9 mouse cellular contexts compared by ENCODE assay signal in the genomic region with DNA sequence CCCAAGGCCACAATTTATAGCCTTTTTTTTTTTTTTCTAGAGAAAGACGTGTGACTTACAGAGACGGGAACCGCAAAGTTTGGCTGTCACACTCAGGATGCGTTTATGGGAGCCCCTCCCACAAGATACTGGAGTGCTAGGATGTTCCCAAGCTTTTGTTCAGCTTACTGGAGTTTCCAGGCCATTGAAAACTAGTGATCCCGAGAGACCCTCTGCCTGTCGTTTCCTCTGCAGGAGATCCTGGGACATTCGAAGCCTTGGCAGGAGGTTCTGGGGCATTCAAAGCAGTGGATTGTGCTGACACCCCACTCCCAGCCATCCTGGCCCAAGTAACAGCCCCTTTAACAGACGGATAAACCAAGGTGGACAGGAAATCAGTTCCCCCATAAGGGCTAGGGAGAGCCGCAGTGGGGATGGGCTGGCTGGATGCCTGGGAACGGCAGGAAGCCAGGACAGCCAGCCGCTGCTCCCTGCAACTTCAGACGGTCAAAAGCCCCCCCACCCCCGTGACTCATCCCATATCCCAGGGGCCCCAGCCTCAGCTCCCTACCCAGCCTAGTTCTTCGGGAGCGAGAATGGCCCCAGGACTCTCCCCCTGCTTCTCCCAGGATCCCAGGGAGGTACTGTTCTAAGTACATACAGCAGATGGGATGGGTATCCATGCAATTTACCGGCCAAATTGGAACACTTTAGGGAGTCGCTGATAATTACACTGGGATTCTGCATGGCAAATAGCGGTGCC. TPM values are rescaled to one million over a fixed set of nuclear protein-coding genes. Genes with fewer than 3 reads are reported as not detected.
A peak's percentile ranks its signal among the peaks of the same experiment; 100 is the strongest.
DNase-seq lines count a peak whose midpoint lies in the region; ATAC-seq and TF ChIP-seq lines count a peak whose summit lies in the region.
"Had no signal": no experiment of that assay in that cellular context is flagged by ENCODE, and none has a peak within 500 bp of the region (broad histone marks: within the 10 kb centered on the region; RNA-seq: fewer than 3 reads in every experiment).

No protein-coding gene starts in this region.

- TF ChIP-seq CTCF in left cerebral cortex, adult 2 months (IDR thresholded peaks at IDR 0.05): no peak

- ATAC-seq in embryonic facial prominence, embryonic 15.5 days (ENCODE audit: insufficient number of reproducible peaks, low FRiP score, low TSS enrichment, low read depth): peak; percentile 24; the same call in 1 of the 2 replicates
- peak; percentile 26 for ATAC-seq in heart, embryonic 16.5 days (replicated peaks; ENCODE audit: extremely low read depth, insufficient read depth, low FRiP score)
- ATAC-seq in limb, embryonic 12.5 days (ENCODE audit: insufficient number of reproducible peaks, insufficient read depth, low FRiP score, low TSS enrichment, low read depth): no peak
- no peak; the same call in 1 of the 2 replicates for ATAC-seq in neural tube, embryonic 12.5 days (ENCODE audit: low FRiP score, low read depth)

- H3K4me2 ChIP-seq in embryonic facial prominence, embryonic 15.5 days (replicated peaks): peak overlapping the region; percentile 58
- peak overlapping the region; percentile 68 for H3K4me2 ChIP-seq in heart, embryonic 16.5 days (ENCODE audit: low read depth, low read length)
- H3K4me2 ChIP-seq in limb, embryonic 12.5 days: peak overlapping the region; percentile 54
- peak overlapping the region; percentile 54 for H3K4me2 ChIP-seq in neural tube, embryonic 12.5 days (replicated peaks)

- DNase-seq in left cerebral cortex, adult 2 months (ENCODE audit: extremely low spot score in 1 of 2, low spot score in 2 of 2): no peak
- no peak for DNase-seq in left cerebral cortex, postnatal 25 days (ENCODE audit: low spot score in 2 of 2)
- DNase-seq in frontal cortex, postnatal 25 days (ENCODE audit: low spot score in 2 of 2): no peak
- DNase-seq in thymus, adult 18-20 months: no peak

- intact Hi-C loops in left cerebral cortex, adult 2 months (cut with DNase I): no loop called here
- intact Hi-C loops in left cerebral cortex, postnatal 25 days (cut with DNase I): no loop called here

- H3K9ac ChIP-seq in embryonic facial prominence, embryonic 15.5 days: peak overlapping the region; percentile 6; the same call in 1 of the 2 replicates
- peak overlapping the region; percentile 55 for H3K9ac ChIP-seq in heart, embryonic 16.5 days (ENCODE audit: low read length)
- peak overlapping the region; percentile 38 for H3K9ac ChIP-seq in limb, embryonic 12.5 days (replicated peaks)
- H3K9ac ChIP-seq in neural tube, embryonic 12.5 days: 0 out of 2 replicates have a peak overlapping the region, but pooled peaks have one; percentile 31

- H3K4me1 ChIP-seq in embryonic facial prominence, embryonic 15.5 days: peaks cover 12% of the 10 kb centered on the region
- peaks cover 19% of the 10 kb centered on the region for H3K4me1 ChIP-seq in heart, embryonic 16.5 days (ENCODE audit: control insufficient read depth, insufficient read depth, low read length)
- peaks cover 13% of the 10 kb centered on the region for H3K4me1 ChIP-seq in limb, embryonic 12.5 days (replicated peaks)
- H3K4me1 ChIP-seq in neural tube, embryonic 12.5 days: peaks cover 34% of the 10 kb centered on the region

- H3K36me3 ChIP-seq in embryonic facial prominence, embryonic 15.5 days: no peaks in the 10 kb centered on the region
- no peaks in the 10 kb centered on the region for H3K36me3 ChIP-seq in heart, embryonic 16.5 days (ENCODE audit: control insufficient read depth, insufficient read depth)
- H3K36me3 ChIP-seq in limb, embryonic 12.5 days: no peaks in the 10 kb centered on the region
- no peaks in the 10 kb centered on the region for H3K36me3 ChIP-seq in neural tube, embryonic 12.5 days
- H3K36me3 ChIP-seq: G1E had no signal

- 0 out of 2 replicates have a peak overlapping the region, but pooled peaks have one; percentile 16 for H3K4me3 ChIP-seq in left cerebral cortex, adult 2 months
- peak overlapping the region; percentile 40 for H3K4me3 ChIP-seq in embryonic facial prominence, embryonic 15.5 days (replicated peaks)
- peak overlapping the region; percentile 43 for H3K4me3 ChIP-seq in heart, embryonic 16.5 days (ENCODE audit: low read length)
- H3K4me3 ChIP-seq in limb, embryonic 12.5 days (replicated peaks): peak overlapping the region; percentile 29
- peak overlapping the region; percentile 20; the same call in 1 of the 2 replicates for H3K4me3 ChIP-seq in neural tube, embryonic 12.5 days

- no peaks in the 10 kb centered on the region for H3K27me3 ChIP-seq in embryonic facial prominence, embryonic 15.5 days
- H3K27me3 ChIP-seq in heart, embryonic 16.5 days (ENCODE audit: control insufficient read depth, insufficient read depth, low read length): no peaks in the 10 kb centered on the region
- H3K27me3 ChIP-seq in limb, embryonic 12.5 days: peaks cover 11% of the 10 kb centered on the region; the same call in 1 of the 2 replicates
- H3K27me3 ChIP-seq in neural tube, embryonic 12.5 days (replicated peaks): no peaks in the 10 kb centered on the region

- H3K27ac ChIP-seq in left cerebral cortex, adult 2 months: no peak overlapping the region
- 0 out of 2 replicates have a peak overlapping the region, but pooled peaks have one; percentile 39 for H3K27ac ChIP-seq in embryonic facial prominence, embryonic 15.5 days (replicated peaks)
- peak overlapping the region; percentile 68 for H3K27ac ChIP-seq in heart, embryonic 16.5 days (ENCODE audit: low read length)
- no peak overlapping the region for H3K27ac ChIP-seq in limb, embryonic 12.5 days
- H3K27ac ChIP-seq in neural tube, embryonic 12.5 days: no peak overlapping the region

- 15% methylated on average over 18 of the region's 18 CpGs for WGBS in embryonic facial prominence, embryonic 15.5 days
- whole genome bisulfite sequencing in heart, embryonic 16.5 days: 17% methylated on average over 18 of the region's 18 CpGs
- WGBS in limb, embryonic 12.5 days: 27% methylated on average over 18 of the region's 18 CpGs
- 19% methylated on average over 18 of the region's 18 CpGs for WGBS in neural tube, embryonic 12.5 days

- H3K9me3 ChIP-seq in embryonic facial prominence, embryonic 15.5 days (replicated peaks): no peaks in the 10 kb centered on the region
- no peaks in the 10 kb centered on the region for H3K9me3 ChIP-seq in heart, embryonic 16.5 days (replicated peaks; ENCODE audit: control insufficient read depth, low read length)
- H3K9me3 ChIP-seq in limb, embryonic 12.5 days: no peaks in the 10 kb centered on the region
- no peaks in the 10 kb centered on the region for H3K9me3 ChIP-seq in neural tube, embryonic 12.5 days
- H3K9me3 ChIP-seq: G1E had no signal

RNA-seq across cellular contexts. Expression of a gene that starts 33.3 kb away (rescaled TPM):
- 10 to 100 TPM; 12.9 to 14.6 TPM for total RNA-seq in left cerebral cortex, adult 2 months (2021)
- total RNA-seq in left cerebral cortex, postnatal 25 days (2021): 1 to 10 TPM; 7.4 to 9.8 TPM
- polyA plus RNA-seq in embryonic facial prominence, embryonic 15.5 days (2015; fragmentation: Nextera tagmentation; extraction: Ambion mirVana): 17.9 and 22.2 TPM in 2 replicates
- 226 and 256 TPM in 2 replicates for polyA plus RNA-seq in heart, embryonic 16.5 days (2015; fragmentation: Nextera tagmentation; extraction: Ambion mirVana)
- polyA plus RNA-seq in limb, embryonic 12.5 days (2016; fragmentation: Nextera tagmentation; extraction: Ambion mirVana): 2.6 and 3.4 TPM in 2 replicates
- polyA plus RNA-seq in neural tube, embryonic 12.5 days (2016; fragmentation: Nextera tagmentation; extraction: Ambion mirVana): 11.8 and 12.3 TPM in 2 replicates

RNA-seq across cellular contexts. Expression of a gene that starts 49.5 kb away (rescaled TPM):
- total RNA-seq in left cerebral cortex, adult 2 months (2021): 1 to 10 TPM; 3.5 to 3.7 TPM
- total RNA-seq in left cerebral cortex, postnatal 25 days (2021): 1 to 10 TPM; 2.9 to 4.0 TPM
- 5.0 and 6.0 TPM in 2 replicates for polyA plus RNA-seq in embryonic facial prominence, embryonic 15.5 days (2015; fragmentation: Nextera tagmentation; extraction: Ambion mirVana)
- polyA plus RNA-seq in heart, embryonic 16.5 days (2015; fragmentation: Nextera tagmentation; extraction: Ambion mirVana): 2.2 and 2.5 TPM in 2 replicates
- 10.2 TPM in 2 replicates for polyA plus RNA-seq in limb, embryonic 12.5 days (2016; fragmentation: Nextera tagmentation; extraction: Ambion mirVana)
- 5.0 and 5.1 TPM in 2 replicates for polyA plus RNA-seq in neural tube, embryonic 12.5 days (2016; fragmentation: Nextera tagmentation; extraction: Ambion mirVana)
- polyA plus RNA-seq: G1E had no signal

Comparison
In these comparisons a context has a peak if more than half of its experiments do, and no peak if none do; other contexts are left out.
1. H3K27ac ChIP-seq: peak in embryonic facial prominence, embryonic 15.5 days (single experiment) and heart, embryonic 16.5 days (single experiment); none in left cerebral cortex, adult 2 months (single experiment), limb, embryonic 12.5 days (single experiment) and neural tube, embryonic 12.5 days (single experiment).
2. ATAC-seq: peak in embryonic facial prominence, embryonic 15.5 days (single experiment) and heart, embryonic 16.5 days (single experiment); none in limb, embryonic 12.5 days (single experiment) and neural tube, embryonic 12.5 days (single experiment).
3. Peak in every context shown above with its lines, with median percentiles within 50 percentile points of each other: H3K4me3 ChIP-seq, H3K4me2 ChIP-seq and H3K9ac ChIP-seq.